Comparison of ENCODE assay signal across 7 mouse cellular contexts in genomic region chr13:41015829-41016634, GRCm38 (mm10). TPM values are rescaled to one million over a fixed set of nuclear protein-coding genes. Genes with fewer than 3 reads are reported as not detected.
DNase-seq lines count a peak whose midpoint lies in the region; ATAC-seq lines count a peak whose summit lies in the region.

Gene Tmem14c, plus strand, starts transcription at chr13:41016292.

- no peaks in the 10 kb centered on the region for H3K27me3 ChIP-seq in embryonic facial prominence, embryonic 12.5 days
- no peaks in the 10 kb centered on the region for H3K27me3 ChIP-seq in limb, embryonic 11.5 days (ENCODE audit: control insufficient read depth, insufficient read depth, low read length)
- H3K27me3 ChIP-seq in midbrain, embryonic 14.5 days (ENCODE audit: control insufficient read depth, insufficient read depth, low read length): no peaks in the 10 kb centered on the region

- DNase-seq in adrenal gland, postnatal 25 days: peak; percentile 96
- DNase-seq in heart, adult 11 months: peak; percentile 100
- peak; percentile 95 for DNase-seq in kidney, adult 18-20 months
- DNase-seq in limb, embryonic 11.5 days (ENCODE audit: low spot score): peak; percentile 96
- DNase-seq in midbrain, embryonic 14.5 days: peak; percentile 95
- DNase-seq in spleen, adult 18-20 months: peak; percentile 89 to 95

- peaks cover 9% of the 10 kb centered on the region for H3K4me1 ChIP-seq in embryonic facial prominence, embryonic 12.5 days
- H3K4me1 ChIP-seq in limb, embryonic 11.5 days (ENCODE audit: control insufficient read depth, insufficient read depth, low read length): peaks cover 5% of the 10 kb centered on the region
- H3K4me1 ChIP-seq in midbrain, embryonic 14.5 days (ENCODE audit: control insufficient read depth, insufficient read depth, low read length): peaks cover 16% of the 10 kb centered on the region

- H3K9ac ChIP-seq in embryonic facial prominence, embryonic 12.5 days: peak within 1 kb of the TSS; percentile 65
- peak within 1 kb of the TSS; percentile 76 for H3K9ac ChIP-seq in limb, embryonic 11.5 days (ENCODE audit: low read length)
- H3K9ac ChIP-seq in midbrain, embryonic 14.5 days (replicated peaks; ENCODE audit: low read length): peak within 1 kb of the TSS; percentile 69

- WGBS in embryonic facial prominence, embryonic 12.5 days: under 1% methylated on average over 43 of the region's 43 CpGs
- under 1% methylated on average over 43 of the region's 43 CpGs for WGBS in limb, embryonic 11.5 days
- under 1% methylated on average over 43 of the region's 43 CpGs for WGBS in midbrain, embryonic 14.5 days

- ATAC-seq in embryonic facial prominence, embryonic 12.5 days (ENCODE audit: insufficient number of reproducible peaks, insufficient read depth, low FRiP score, low TSS enrichment): peak; percentile 95
- peak; percentile 98 for ATAC-seq in limb, embryonic 11.5 days (ENCODE audit: insufficient number of reproducible peaks, low FRiP score, low TSS enrichment, low read depth)
- peak; percentile 99 for ATAC-seq in midbrain, embryonic 14.5 days (ENCODE audit: low FRiP score, low TSS enrichment)

- peak within 1 kb of the TSS; percentile 71 for H3K4me2 ChIP-seq in embryonic facial prominence, embryonic 12.5 days (replicated peaks)
- peak within 1 kb of the TSS; percentile 66 for H3K4me2 ChIP-seq in limb, embryonic 11.5 days (ENCODE audit: low read depth, severe bottlenecking)
- H3K4me2 ChIP-seq in midbrain, embryonic 14.5 days (ENCODE audit: low read length): peak within 1 kb of the TSS; percentile 78

- H3K36me3 ChIP-seq in embryonic facial prominence, embryonic 12.5 days: peaks cover 47% of the 10 kb centered on the region
- peaks cover 17% of the 10 kb centered on the region for H3K36me3 ChIP-seq in limb, embryonic 11.5 days (ENCODE audit: control insufficient read depth, insufficient read depth, low read length)
- H3K36me3 ChIP-seq in midbrain, embryonic 14.5 days (ENCODE audit: control insufficient read depth, insufficient read depth, low read length): peaks cover 42% of the 10 kb centered on the region

- H3K27ac ChIP-seq in embryonic facial prominence, embryonic 12.5 days: peak within 1 kb of the TSS; percentile 86
- H3K27ac ChIP-seq in limb, embryonic 11.5 days (replicated peaks; ENCODE audit: low read depth, low read length): peak within 1 kb of the TSS; percentile 62
- H3K27ac ChIP-seq in midbrain, embryonic 14.5 days (replicated peaks; ENCODE audit: low read depth, low read length): peak within 1 kb of the TSS; percentile 81

- peak within 1 kb of the TSS; percentile 58 for H3K4me3 ChIP-seq in embryonic facial prominence, embryonic 12.5 days
- H3K4me3 ChIP-seq in limb, embryonic 11.5 days (ENCODE audit: low read depth, low read length): peak within 1 kb of the TSS; percentile 69
- H3K4me3 ChIP-seq in midbrain, embryonic 14.5 days (replicated peaks; ENCODE audit: low read depth, low read length): peak within 1 kb of the TSS; percentile 67

- H3K9me3 ChIP-seq in embryonic facial prominence, embryonic 12.5 days: no peaks in the 10 kb centered on the region
- H3K9me3 ChIP-seq in limb, embryonic 11.5 days (ENCODE audit: control insufficient read depth, low read length): no peaks in the 10 kb centered on the region
- H3K9me3 ChIP-seq in midbrain, embryonic 14.5 days (ENCODE audit: control insufficient read depth, low read length): no peaks in the 10 kb centered on the region

RNA-seq across cellular contexts. Expression of gene Tmem14c, which starts in this region (rescaled TPM):
- 160 and 178 TPM in 2 replicates for total RNA-seq in adrenal gland, postnatal 25 days (2021)
- 183 and 197 TPM in 2 replicates for polyA plus RNA-seq in embryonic facial prominence, embryonic 12.5 days (2016; fragmentation: Nextera tagmentation; extraction: Ambion mirVana)
- polyA plus RNA-seq in limb, embryonic 11.5 days (2014; fragmentation: Nextera tagmentation; extraction: Ambion mirVana): 199 and 211 TPM in 2 replicates
- 127 and 130 TPM in 2 replicates for polyA plus RNA-seq in midbrain, embryonic 14.5 days (2014; fragmentation: Nextera tagmentation; extraction: Ambion mirVana)

Comparison
In these comparisons a context has a peak if more than half of its experiments do, and no peak if none do; other contexts are left out.
1. Peak in every context shown above with its lines: DNase-seq, ATAC-seq, H3K4me3 ChIP-seq and H3K27ac ChIP-seq.